Mouse (Mus musculus) right cerebral cortex, postnatal 36 days (tissue): ENCODE measurements around the gene Trmt10a.

Source experiments
- DNase-seq, 2 experiments: peaks; one replicate each; pipeline ENCODE4 v3.0.0; 2022; ENCODE audit warnings: low spot score in 2 of 2, mixed read lengths in 1 of 2

The Trmt10a gene

DNA sequence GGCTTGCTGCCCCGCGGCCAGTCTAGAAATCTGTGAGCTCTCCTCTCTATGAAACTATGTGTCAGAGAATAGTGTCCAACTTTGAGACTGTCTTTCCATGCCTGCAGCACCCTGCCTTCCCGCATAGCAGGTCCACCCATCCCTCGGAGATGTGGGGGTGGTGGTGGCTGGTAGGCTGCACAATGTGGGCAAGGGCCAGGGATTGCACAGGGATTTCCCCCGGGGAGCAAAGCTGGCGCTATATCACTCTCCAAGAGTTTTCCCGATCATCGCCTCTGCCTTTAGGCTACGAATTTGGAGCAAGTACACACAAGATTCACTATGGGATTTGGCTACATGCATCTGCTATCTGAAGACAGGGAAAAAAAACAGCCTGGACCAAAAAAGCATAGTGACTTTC is 54.3 kb downstream of the Trmt10a start:
- no peak for DNase-seq

DNA sequence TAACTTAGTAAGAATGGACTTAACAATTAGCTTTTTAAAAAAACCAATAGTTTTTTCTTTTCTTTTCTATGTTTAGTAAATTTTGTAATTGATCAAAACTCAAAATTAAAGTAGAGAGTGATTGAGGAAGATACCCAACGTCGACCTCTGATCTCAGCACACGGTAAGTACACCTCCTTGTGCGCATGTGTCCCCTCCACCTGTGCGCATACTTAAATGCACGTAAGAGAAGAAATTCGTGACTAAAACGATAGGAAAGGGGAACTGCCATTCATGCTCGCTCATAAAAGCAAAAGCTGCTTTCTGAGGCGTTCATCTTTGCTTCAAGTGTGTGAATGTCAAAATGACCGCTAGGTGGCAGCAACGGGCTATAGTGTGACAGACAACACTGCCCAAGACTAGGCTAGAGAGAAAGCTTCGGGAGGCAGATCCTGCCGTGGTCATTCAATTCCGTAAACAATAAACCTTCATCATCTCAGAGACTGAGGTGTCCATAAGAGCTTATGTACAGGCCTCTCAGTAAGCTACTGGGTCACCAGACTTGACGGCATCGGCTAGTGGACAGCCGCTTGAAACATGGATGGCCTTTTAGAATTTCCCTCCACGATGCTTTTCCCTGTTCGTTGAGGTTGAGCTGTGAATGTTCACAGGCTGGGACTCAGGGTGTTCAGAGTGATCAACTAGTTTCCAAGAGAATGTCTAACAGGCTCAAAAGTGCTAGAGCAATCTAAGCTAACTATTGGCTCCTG is 54.9 kb downstream of the Trmt10a start:
- DNase-seq = peak; percentile 81 to 82

DNA sequence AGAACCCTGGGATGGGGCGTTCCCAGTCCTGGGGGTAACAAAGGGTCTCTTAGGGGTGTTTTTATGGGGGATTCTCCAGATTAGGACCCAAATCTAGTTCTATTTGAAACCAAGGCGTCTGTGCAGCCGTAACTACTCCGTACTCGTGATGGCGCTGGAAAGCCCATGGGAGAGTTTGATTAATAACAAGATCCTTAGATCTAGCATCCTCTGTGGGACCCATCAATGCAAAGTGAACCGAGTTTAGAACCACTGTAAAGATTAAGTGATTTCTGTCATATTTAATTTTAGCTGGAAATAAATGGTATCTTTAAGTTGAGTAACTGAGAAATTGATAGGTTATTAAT is 55.4 kb downstream of the Trmt10a start:
- no peak for DNase-seq

DNA sequence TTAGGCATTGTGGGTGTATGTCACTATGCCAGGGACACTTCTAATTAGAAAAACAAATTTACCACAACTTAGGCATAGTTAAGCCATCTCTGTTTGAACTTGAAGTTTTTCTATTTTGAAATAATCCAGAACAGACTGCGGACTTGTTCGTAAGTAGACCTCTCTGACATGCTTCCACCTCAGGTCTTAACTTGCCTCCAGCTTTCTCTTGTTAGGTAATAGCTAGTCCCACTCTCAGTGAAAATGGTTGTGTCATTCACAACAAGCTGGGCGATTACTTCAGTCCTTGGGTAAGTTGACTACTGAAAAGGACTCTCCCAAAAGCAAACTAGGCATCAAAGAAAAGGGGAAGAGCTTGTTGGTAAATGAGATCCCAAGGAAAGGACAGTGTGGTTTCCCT is 65.6 kb downstream of the Trmt10a start:
- no peak for DNase-seq
